Mouse (Mus musculus) midbrain, embryonic 16.5 days (tissue): ENCODE measurements around the gene Pramel5. TPM values are rescaled to one million over a fixed set of nuclear protein-coding genes. Genes with fewer than 3 reads are reported as not detected.
"Not testable (repeated sequence)": the region's sequence is repeated elsewhere in the genome, so short reads cannot be mapped to it uniquely, and the experiment has no call there.

Source experiments
- ATAC-seq: fragments of 200-750 bp; cut with Nextera tagmentation; 2 replicates; pipeline ENCODE4 v1.8.0; 2017; ENCODE audit warnings: moderate TSS enrichment
- H3K27ac ChIP-seq: fragments of 300-500 bp; sonication (generic); 2 replicates; pipeline ENCODE4 v1.5.1; 2014; ENCODE audit warnings: mild to moderate bottlenecking, low read length, mixed read lengths
- H3K27me3 ChIP-seq: fragments of 300-500 bp; sonication (generic); 2 replicates; pipeline ENCODE4 v1.6.1; 2014; ENCODE audit warnings: low read depth, low read length, mixed read lengths; ENCODE audit not compliant: control insufficient read depth, insufficient read depth
- H3K36me3 ChIP-seq: fragments of 300-500 bp; sonication (generic); 2 replicates; pipeline ENCODE4 v1.6.1; 2014; ENCODE audit warnings: mild to moderate bottlenecking, low read length, moderate library complexity, mixed read lengths; ENCODE audit not compliant: control insufficient read depth, insufficient read depth
- H3K4me1 ChIP-seq: fragments of 300-500 bp; sonication (generic); 2 replicates; pipeline ENCODE4 v1.6.1; 2014; ENCODE audit warnings: mild to moderate bottlenecking, low read length, mixed read lengths; ENCODE audit not compliant: control insufficient read depth, insufficient read depth
- H3K4me2 ChIP-seq: fragments of 300-500 bp; sonication (generic); 2 replicates; pipeline ENCODE4 v1.6.1; 2014; ENCODE audit warnings: mild to moderate bottlenecking, low read length, mixed read lengths
- H3K4me3 ChIP-seq: fragments of 300-500 bp; sonication (generic); 2 replicates; pipeline ENCODE4 v1.5.1; 2014; ENCODE audit warnings: low read depth, mild to moderate bottlenecking, low read length, moderate library complexity, mixed read lengths
- H3K9ac ChIP-seq: fragments of 300-500 bp; sonication (generic); 2 replicates; pipeline ENCODE4 v1.6.1; 2014; ENCODE audit warnings: low read depth, low read length, mixed read lengths
- H3K9me3 ChIP-seq: fragments of 300-500 bp; sonication (generic); replicated peaks from 2 replicates; pipeline ENCODE4 v1.6.1; 2014; ENCODE audit warnings: mild to moderate bottlenecking, low read length, mixed read lengths; ENCODE audit not compliant: control insufficient read depth, poor library complexity, severe bottlenecking
- WGBS: fragments of 180-500 bp; shearing (Covaris S2); extraction: QIAGEN DNeasy Blood & Tissue Kit; methylation state at CpG from one replicate; pipeline ENCODE4 v1.1.7; 2014; 5-methylcytosine and 5-hydroxymethylcytosine counted together
- polyA plus RNA-seq: library from polyadenylated mRNA; unstranded; fragments of >200 nt; fragmentation: Nextera tagmentation; extraction: Ambion mirVana; gene quantifications from 2 replicates; pipeline ENCODE4 v1.2.1, GENCODE M21; 2015

Pramel5 gene
- not detected in 2 replicates for polyA plus RNA-seq

GRCm38 (mm10) chr4:144280388-144280787, at the start of gene Pramel5:
Gene Pramel5, minus strand, starts transcription at chr4:144280488.
- not testable (repeated sequence) for H3K9ac ChIP-seq, H3K27ac ChIP-seq, ATAC-seq, H3K4me3 ChIP-seq, H3K27me3 ChIP-seq, H3K4me2 ChIP-seq, H3K4me1 ChIP-seq, H3K36me3 ChIP-seq
- H3K9me3 ChIP-seq: peaks cover 17% of the 10 kb centered on the region
- WGBS: 50% methylated on average over 1 of the region's 1 CpGs

DNA sequence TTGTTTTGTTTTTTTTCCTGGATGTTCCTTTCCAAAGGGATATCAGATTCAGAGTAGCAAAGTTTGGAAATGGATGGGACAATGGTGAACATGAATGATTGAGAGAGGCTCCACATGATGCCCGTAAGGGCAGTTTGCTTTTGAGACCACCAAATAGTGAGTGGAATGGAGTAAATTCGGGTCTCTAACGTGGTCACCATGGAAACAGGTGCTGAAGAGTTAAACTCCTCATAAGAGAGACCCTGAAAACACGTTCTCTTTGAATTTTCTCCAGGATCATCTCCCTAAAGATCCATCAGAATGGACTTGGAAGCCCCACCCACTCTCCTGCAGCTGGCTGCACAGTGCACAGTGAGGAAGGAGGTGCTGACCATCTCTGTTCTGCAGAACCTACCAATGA, 49.7 kb upstream of the Pramel5 start, which contains the start of gene Gm13128:
TSS of gene Gm13128 (plus strand) at position 301 of the 400 bp plus-strand sequence.
- H3K27me3 ChIP-seq, H3K4me2 ChIP-seq, H3K4me3 ChIP-seq, H3K9ac ChIP-seq, H3K4me1 ChIP-seq, H3K9me3 ChIP-seq, H3K27ac ChIP-seq, H3K36me3 ChIP-seq, ATAC-seq: not testable (repeated sequence)
- 57% methylated on average over 4 of the region's 4 CpGs for WGBS

DNA sequence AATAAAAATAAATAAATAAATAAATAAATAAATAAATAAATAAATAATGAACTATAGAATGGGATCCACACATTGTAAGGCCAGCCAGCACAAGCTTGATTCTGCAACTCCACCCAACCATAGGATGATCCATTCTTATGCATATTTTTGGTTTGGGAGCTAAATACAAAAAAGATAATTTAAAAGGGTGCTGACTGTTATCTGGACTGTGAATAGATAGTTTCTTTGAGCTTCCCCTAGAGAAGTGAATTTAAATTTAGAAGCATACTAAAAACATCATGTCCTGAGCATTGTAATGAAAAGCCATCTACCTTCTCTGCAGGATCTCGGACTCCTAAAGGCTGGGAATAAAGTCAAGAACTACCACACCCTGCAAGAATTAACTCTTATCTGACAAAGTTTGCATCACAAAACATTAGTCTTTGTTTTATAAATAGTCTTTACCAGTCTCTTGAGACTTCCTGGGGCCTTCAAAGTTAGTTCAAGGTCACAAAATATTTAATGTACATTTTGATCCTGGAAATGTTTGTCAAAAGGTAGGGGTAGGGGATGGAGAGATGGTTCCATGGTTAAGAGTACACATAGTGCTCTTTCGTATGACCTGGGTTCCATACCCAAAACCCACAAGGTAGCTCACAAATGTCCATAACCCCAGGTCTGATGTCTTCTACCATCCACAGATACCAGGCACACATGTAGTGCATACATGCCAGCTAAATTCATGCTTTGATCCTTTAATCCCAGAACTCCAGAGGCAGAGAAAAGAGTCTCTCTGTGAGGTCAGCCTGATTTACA, 32.6 kb upstream of the Pramel5 start:
- H3K36me3 ChIP-seq, H3K4me3 ChIP-seq, ATAC-seq, H3K9me3 ChIP-seq, H3K27me3 ChIP-seq, H3K4me2 ChIP-seq, H3K27ac ChIP-seq, H3K4me1 ChIP-seq, H3K9ac ChIP-seq: not testable (repeated sequence)
- WGBS: 67% methylated on average over 2 of the region's 2 CpGs

GRCm38 (mm10) chr4:144299414-144299813, 19.1 kb upstream of the Pramel5 start:
- not testable (repeated sequence) for H3K4me3 ChIP-seq, ATAC-seq, H3K4me2 ChIP-seq, H3K9ac ChIP-seq, H3K36me3 ChIP-seq, H3K4me1 ChIP-seq, H3K9me3 ChIP-seq, H3K27ac ChIP-seq, H3K27me3 ChIP-seq
- 46% methylated on average over 1 of the region's 1 CpGs for whole genome bisulfite sequencing

DNA sequence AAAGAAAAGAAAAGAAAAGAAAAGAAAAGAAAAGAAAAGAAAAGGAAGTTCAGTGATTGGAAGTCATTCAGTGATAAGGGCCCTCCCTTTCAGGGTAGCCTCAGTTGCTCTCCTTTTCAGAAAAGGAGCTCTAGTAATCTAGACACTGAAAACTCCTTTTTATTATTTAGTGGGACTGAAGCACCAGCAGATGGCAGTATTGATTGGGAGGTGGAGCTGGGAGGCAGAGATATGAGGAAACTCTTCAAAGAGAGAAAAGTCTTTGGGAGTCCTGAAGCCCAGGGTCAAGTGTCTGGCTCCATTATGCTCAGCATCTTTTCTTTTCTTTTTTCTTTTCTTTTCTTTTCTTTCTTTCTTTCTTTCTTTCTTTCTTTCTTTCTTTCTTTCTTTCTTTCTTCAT, 25.5 kb downstream of the Pramel5 start:
- H3K9ac ChIP-seq, H3K4me2 ChIP-seq, H3K4me3 ChIP-seq, H3K36me3 ChIP-seq, H3K9me3 ChIP-seq, H3K27ac ChIP-seq, H3K27me3 ChIP-seq, H3K4me1 ChIP-seq, ATAC-seq: not testable (repeated sequence)

Other genes with a start within 250 kb of the Pramel5 start
- gene Pramel4, start 221.4 kb downstream of the Pramel5 start, polyA plus RNA-seq: not detected in 2 replicates
- gene Gm13102, start 174.0 kb downstream of the Pramel5 start, polyA plus RNA-seq: not detected in 2 replicates
- not detected in 2 replicates for gene Oog3, start 117.8 kb downstream of the Pramel5 start, polyA plus RNA-seq
- not detected in 2 replicates for gene Oog2, start 89.8 kb downstream of the Pramel5 start, polyA plus RNA-seq
- not detected in 2 replicates for gene C87977, start 67.2 kb downstream of the Pramel5 start, polyA plus RNA-seq
- gene Gm13128, start 49.8 kb upstream of the Pramel5 start, polyA plus RNA-seq: not detected in 2 replicates
- not detected in 2 replicates for gene Gm13119, start 77.5 kb upstream of the Pramel5 start, polyA plus RNA-seq
- gene Pramef20, start 97.4 kb upstream of the Pramel5 start, polyA plus RNA-seq: not detected in 2 replicates
- gene Pramef12, start 128.0 kb upstream of the Pramel5 start, polyA plus RNA-seq: not detected in 2 replicates
- gene 1700012P22Rik, start 158.3 kb upstream of the Pramel5 start, polyA plus RNA-seq: 0.38 TPM in 1 of 2 replicates, not detected in the other
- not detected in 2 replicates for gene Gm9944, start 172.8 kb upstream of the Pramel5 start, polyA plus RNA-seq
- gene Aadacl3, start 183.3 kb upstream of the Pramel5 start, polyA plus RNA-seq: not detected in 2 replicates
- gene 9430007A20Rik, start 239.3 kb upstream of the Pramel5 start, polyA plus RNA-seq: not detected in 2 replicates